Mouse (Mus musculus) embryonic fibroblast, embryonic 13.5 days (primary cell): ENCODE data around the gene Zfp771.

ENCODE experiments used
- CTCF ChIP-seq: IDR thresholded peaks from 2 replicates; pipeline ENCODE4 v1.5.1; 2011; ENCODE audit warnings: mild to moderate bottlenecking, control low read depth, low read length, moderate library complexity, borderline replicate concordance; ENCODE audit not compliant: insufficient read depth
- POLR2A ChIP-seq: IDR thresholded peaks from 2 replicates; pipeline ENCODE4 v1.6.1; 2011; ENCODE audit warnings: low read depth, mild to moderate bottlenecking, control low read depth, low read length, moderate library complexity

GRCm38 (mm10) chr7:127296098-127296497 is 52.0 kb downstream of the Zfp771 start, which contains the start of gene Itgal:
- no peak for TF ChIP-seq POLR2A
- TF ChIP-seq CTCF, result no peak
